Mouse (Mus musculus): ENCODE measurements around the gene S100a3. TPM values are rescaled to one million over a fixed set of nuclear protein-coding genes. Genes with fewer than 3 reads are reported as not detected.

The S100a3 gene
- total RNA-seq, 4 experiments from 2014 or later = 0.35 to 1.8 (median 1.2) TPM

DNA sequence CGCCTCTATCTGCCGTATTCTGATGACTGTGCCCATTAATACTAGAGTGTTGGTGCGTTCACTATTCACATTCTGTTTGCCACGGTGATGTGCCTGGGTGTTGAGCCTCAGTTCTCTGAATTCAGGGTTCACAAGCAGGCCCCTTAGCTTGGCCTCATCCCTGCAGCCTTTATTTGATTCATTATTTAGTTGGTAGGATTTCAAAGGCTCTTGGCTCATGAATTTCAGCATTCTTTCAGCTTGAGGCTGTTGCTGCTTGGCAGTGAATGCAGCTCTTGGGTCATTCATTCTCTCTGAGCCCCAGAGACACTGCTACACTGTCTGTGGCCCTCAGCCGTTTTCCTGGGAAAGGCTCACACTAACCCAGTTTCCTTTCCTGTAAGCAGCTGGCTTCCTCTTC is 4.4 kb upstream of the S100a3 start:
- DNase-seq (ENCODE audit: low spot score in 2 of 2) = peak; percentile 61 to 69

DNA sequence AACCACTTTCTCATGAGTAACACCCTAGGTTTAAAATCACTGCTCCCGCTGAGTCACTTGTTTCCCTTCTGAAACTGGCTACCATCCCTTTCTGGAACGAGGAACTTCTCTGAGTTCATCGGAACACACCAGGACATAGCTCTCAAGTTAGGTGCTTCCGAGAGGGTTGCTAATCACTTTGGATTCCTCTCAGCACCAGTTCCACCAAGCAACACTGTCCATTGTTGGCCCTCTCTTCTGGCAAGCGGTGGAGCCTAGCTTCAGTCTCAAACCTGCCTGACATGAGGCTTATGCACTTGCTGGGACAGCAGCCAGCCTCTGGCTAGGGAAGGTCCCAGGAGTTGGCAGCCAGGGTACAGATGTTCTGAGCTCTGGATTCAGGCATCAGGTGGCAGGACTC is 14.3 kb downstream of the S100a3 start:
- no peak for DNase-seq (ENCODE audit: low spot score in 2 of 2)

DNA sequence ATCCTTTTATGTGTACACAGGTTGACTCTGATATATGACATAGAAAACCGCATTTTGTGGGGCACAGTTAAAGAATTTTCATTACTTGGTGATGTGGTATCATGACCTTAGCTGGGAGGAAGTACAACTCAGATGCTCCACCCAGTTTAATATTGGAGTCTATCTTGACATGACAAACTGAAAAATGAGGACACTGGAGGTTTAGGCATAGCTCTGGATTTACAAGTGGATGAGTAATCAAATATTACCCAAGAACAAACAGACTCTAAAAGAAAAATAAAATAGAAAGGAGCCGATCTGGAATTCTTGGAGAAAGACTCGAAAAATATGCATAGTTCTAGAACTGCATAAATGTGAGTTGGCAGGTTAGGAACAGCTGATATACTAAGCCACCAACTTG is 14.9 kb downstream of the S100a3 start:
- DNase-seq (ENCODE audit: low spot score in 2 of 2) = no peak

DNA sequence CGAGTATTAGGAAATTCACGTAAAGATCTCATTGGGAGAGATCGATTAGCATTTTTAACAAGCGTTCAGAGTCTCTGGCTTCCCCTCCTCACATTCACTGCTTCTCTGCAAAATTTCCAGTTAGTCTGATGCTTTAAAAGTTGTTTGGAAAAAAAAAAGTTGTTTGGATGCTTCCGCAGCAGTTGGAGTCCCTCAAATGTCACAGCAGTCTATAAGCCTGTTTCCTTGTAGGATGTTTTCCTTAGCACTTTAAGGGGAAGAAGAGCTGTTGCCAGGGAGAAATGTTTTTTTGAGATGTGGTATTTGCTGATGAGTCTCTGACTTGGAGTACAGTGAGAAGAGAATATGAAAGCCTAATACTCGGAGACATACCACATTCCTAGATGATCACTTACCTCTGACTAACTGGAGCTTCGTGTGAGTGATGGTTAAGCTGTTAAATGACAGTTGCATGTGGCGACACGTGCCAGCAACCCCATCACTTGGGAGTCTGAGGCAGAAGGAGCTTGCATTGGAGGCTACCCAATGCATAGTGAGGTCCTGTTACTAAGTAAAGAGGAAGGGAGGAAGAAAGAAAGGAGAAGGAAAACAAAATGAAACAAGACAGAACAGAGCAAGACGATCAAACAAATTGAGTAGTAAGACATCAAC is 16.1 kb downstream of the S100a3 start:
- DNase-seq (ENCODE audit: low spot score in 2 of 2) = no peak

DNA sequence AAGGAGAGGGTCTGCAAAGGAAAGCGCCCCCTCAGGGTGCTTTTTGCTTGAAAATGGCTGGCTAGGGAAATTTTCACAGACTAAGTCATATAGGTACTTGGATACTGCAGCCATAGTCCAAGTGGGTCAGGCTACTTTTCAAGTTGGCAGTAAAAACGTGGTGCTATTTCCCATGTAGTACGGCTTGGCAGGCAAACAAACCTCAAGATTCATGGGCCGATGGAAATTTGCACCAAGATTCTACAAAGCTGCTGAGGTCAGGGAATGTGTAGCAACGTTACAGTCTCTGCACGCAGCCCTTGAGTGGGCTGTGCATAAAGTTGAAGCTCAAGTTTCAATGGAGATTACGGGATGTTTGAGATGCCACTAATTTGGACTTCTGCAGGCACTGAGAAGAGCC is 19.1 kb downstream of the S100a3 start:
- DNase-seq (ENCODE audit: low spot score in 2 of 2) = no peak

DNA sequence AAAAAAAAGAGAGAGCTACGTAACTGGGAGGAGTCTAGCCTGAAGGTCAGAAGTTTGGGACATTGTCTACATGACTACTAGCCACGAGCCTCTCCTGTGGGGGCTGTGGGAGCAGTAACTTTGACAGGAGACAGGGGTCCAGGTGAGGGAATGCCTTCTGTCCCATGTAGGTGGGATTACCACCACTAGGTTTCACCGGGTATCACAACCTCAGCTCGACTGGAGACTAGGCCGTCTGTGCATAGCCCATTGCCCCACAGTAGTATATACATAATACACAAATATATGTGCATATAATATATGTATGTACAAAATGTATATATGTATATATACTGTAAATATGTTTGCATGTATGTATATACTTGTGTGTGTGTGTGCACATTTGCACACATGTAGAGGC is 20.8 kb downstream of the S100a3 start:
- DNase-seq (ENCODE audit: low spot score in 2 of 2) = no peak

DNA sequence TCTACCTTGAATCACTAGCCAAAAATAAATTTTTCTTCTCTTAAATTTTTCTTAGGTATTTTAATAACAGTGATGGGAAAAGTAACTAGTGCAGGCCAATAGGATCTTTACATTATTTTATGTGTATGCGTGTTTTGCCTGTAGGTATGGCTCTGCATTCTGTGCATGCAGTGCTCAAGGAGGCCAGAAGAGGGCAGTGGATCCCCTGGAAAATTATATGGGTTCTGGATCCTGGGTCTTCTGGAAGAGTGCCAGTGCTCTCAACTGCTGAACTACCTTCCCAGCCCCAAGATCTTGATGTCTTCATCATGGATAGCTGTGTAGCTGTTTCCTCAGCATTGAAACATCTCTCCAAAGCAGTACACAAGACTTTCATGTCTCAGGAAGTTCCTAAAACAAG is 21.8 kb downstream of the S100a3 start:
- no peak for DNase-seq (ENCODE audit: low spot score in 2 of 2)

DNA sequence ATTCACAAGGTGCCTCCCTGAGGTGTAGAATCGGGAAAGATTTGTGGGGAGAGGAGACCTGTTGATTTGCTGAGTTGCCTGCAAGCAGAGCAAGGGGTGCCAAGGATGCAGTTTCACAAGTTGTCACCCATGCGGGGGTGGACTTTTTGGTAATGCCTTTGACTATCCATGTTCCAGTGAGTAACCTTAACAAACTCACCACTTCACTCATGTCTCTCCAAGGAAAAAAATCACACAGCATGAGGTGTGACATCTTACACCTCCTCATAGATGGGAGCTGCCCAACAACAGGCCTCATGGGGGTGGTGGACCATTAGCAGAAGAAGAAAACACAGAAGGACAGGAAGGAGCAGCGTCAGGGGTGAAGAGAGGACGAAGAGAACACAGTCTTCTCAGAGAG is 22.2 kb downstream of the S100a3 start:
- no peak for DNase-seq (ENCODE audit: low spot score in 2 of 2)

DNA sequence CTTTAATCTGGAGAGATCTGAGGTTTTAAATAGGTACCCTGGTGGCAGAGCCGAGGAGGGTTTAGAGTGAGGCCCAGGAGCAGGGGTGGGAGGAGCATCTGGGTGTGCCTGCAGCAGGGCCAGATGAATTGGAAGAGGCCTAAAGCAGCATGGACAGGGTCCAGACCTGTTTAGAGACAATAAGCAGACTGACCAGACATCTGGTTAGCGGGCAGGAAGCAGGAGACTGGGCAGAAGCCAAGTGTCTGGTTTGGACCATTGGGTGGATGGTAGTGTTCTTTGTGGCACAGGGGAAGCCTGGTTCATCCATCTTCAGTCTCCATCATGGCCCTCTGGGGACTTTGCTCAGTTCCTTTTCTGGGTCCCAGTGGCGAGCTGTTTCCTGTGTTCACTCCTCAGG is 23.5 kb downstream of the S100a3 start:
- DNase-seq (ENCODE audit: low spot score in 2 of 2) = no peak

DNA sequence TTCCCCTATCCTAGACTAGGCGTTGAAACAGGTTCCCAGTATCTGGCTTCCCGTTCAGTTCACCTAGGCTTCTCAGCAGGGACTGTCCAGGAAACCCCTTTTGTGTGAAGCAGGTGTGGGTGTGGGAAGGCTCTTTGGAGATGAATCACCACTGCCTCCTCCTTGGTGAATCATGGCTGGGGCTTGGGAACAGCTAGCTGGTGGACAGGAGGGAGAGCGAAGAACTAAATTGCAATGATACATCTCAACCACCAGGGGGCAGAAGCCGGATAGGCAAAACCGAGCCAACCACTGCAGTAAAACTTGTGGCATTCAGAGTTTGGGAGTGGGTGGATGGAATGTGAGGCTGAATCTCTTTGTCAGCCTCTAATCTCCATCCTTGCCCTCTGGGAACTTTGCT is 25.2 kb downstream of the S100a3 start:
- DNase-seq (ENCODE audit: low spot score in 2 of 2) = peak; percentile 57 to 61

DNA sequence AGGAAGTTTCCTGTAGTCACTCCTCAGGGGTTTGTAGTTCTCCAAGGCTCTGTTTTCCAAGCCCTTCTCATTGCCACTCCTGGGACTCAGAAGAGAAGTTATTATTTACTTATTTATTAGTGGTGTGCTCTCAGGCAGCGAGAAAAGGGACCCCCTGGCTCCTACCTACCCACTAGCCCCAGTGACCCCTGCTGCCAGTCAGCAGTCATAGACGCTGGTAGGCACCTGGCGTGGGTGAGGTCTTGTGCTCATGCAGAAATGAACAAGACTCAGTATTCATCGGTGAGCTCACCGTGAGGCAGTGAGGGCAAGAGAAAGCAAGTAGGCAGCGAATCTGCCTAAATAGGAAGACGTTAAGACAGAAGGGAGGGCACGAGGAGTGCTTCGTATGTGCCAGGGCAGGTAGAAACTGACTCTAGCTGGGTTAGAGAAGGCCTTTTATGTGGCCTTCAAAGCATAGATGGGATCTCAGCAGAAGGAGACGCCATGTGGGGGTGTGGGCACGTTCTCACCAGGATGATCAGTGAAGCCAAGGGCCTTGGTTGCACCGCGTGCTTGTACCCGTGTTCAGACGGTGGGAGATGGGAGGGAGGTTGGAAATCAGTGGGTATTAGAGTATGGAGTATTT is 25.8 kb downstream of the S100a3 start:
- DNase-seq (ENCODE audit: low spot score in 2 of 2) = no peak

DNA sequence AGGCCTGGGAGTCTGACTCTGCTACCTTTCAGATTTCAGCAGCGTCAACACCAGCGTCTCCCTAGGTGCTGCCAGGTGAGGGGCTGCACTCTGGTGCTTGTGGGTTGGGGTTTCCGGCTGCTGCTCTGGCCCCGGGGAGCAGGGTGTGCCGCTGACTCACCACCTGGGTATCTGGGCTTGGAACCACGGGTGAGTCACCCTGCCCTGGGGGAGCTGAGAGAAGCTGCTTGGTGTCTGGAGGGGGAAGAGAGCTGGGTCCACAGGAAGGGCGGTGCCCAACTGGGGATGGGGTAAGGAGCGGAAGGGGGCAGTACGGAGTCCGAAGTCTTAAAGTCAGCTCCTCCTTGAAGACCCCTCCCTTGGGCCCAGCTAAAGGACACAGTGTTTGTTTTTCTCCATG is 26.5 kb downstream of the S100a3 start:
- no peak for DNase-seq (ENCODE audit: low spot score in 2 of 2)

DNA sequence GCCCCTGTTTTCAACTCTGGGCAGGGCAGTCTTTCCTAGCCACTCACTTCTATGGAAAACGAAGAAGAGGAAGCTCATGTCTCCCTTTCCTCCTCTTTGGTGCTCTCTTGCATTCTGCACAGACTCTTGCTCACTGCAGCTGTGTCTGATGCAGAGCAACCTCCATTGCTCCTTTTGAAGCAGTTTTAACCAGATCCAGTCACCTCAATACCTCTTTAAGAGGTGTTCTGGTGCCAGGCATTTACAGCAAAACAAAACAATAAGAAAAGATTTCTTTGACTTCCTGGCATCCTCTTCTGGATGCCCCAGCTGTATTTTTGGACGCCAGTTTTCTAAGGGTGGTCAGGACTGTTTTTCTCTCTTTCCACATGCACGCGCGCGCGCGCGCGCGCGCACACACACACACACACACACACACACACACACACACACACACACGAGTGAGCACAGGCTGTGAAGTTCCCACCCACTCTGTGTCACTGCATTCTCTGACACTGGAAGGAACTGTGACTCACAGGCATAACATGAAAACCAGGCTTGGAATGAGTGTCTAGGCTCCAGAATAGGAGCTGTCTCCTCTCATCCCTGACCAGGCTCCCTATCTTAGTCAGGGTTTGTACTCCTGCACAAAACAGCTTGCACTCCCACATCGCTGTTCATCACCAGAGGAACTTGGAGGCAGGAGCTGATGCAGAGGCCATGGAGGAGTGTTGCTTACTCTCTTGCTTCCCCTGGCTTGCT is 27.2 kb downstream of the S100a3 start:
- DNase-seq (ENCODE audit: low spot score in 2 of 2) = peak in 1 of 2 experiments; percentile 44

DNA sequence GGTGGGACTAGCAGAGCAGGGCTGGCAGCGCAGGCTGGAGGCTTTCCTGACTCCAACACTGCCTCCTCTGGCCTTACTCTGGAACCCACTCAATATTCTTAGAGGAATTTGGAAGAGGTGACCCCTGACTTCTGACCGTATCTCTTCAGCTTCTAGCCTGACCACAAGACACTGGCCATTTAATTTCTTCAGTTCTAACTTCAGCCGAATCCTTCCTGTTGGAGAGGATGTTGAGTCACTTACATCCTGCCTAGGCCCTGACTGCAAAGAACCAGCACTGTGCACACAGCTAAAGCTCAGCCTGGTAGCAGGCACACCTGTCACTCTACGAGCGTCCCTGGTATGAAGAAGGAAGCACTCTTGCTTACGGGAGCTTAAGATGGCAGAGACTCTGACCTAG is 29.0 kb downstream of the S100a3 start:
- no peak for DNase-seq (ENCODE audit: low spot score in 2 of 2)

DNA sequence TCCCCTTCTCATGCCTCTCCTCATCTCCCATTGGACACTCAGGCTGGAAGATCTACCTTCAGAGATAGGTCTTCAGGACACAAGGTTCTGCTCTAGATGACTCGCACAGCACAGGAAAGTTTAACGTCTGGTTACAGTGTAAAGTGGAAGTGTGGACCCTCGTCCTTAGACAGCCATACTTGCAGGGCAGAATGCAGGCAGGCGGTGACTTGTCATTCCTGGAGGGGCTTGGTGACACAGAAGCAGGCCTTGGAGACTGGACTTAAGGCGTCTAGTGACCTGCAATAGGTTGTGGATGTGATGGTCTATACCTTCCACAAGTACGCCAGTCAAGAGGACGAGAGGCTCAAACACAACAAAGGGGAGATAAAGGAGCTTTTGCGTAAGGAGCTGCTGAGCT is 29.6 kb downstream of the S100a3 start, which contains the start of gene S100a2:
TSS of gene S100a2 (plus strand) at position 301 of the 400 bp plus-strand sequence.
- DNase-seq (ENCODE audit: low spot score in 2 of 2) = no peak

DNA sequence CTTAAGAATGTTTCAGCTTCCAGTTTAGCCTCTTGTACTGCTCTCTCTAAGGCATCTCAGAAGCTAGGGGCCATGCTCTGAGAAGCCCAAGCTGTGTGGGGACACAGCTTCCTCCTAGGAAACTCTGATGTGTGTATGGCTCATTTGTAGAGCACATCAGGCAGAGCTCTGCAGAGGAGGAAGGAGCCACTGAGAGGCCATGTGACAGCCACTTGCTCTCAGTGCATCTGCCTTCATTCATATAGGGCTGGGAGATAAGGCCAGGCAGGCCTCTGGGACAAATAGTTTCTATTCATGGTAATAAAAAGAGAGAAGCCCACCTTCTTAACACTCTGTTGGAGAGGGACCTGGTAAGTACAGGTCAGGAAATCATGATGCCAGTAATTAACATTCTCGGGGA is 34.1 kb downstream of the S100a3 start:
- DNase-seq (ENCODE audit: low spot score in 2 of 2) = no peak

DNA sequence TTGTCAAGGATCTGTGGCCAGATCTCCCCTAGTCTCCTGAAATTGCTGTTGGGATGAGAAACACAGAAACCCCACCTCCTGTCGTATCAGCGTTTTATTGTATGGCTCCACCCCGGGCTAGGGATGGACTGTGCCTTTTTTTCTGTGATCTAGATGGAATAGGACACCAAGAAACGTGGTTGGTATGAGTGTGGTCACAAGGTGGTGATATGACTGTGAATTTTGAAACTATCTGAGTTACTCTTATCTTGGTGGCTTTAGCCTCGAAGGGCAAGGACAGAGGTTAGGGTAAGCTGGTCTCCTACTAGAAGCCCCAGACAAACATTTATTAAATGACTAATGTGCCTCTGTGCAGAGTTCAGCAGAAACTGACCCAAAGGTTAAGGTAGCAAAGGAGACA is 35.2 kb downstream of the S100a3 start:
- DNase-seq (ENCODE audit: low spot score in 2 of 2) = no peak

DNA sequence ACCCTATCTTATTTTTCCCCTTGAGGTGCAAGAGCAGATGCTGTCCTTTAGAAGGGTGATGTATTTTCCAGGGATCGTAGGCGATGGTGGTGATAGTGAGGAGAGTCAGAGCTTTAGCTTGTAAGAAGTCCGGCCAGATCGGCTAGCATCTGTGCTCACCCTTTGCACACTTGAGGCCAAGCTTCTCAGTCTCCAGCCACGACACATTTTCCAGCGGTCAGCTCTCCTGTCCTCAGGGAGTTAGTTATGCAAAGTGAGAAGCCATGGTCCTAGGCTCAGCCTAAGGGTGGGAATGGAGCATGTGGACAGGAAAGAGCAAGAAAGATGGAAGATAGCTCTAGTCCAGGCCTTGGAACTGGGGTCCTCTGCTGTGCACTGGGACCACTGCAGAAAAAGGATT is 36.4 kb downstream of the S100a3 start:
- DNase-seq (ENCODE audit: low spot score in 2 of 2) = no peak

DNA sequence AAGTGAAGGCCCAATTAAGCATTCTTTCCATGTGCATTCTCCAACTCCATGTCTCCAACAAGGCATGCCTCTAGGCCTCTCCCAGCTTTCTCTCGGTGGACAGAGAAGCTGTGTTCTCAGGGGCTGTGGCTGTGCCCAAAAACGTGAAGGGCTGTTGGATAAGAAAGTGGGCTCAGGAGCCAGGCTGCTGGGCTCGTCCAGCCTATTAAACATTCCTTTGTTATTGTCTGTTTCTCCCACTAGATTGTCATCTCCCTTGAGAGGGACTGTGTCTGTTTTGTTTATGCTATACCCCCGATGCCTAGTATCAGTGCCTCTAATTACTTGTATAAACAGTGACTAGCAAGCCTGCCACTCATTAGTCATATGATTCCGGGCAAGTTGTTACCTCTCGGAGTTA is 37.4 kb downstream of the S100a3 start:
- DNase-seq (ENCODE audit: low spot score in 2 of 2) = no peak

DNA sequence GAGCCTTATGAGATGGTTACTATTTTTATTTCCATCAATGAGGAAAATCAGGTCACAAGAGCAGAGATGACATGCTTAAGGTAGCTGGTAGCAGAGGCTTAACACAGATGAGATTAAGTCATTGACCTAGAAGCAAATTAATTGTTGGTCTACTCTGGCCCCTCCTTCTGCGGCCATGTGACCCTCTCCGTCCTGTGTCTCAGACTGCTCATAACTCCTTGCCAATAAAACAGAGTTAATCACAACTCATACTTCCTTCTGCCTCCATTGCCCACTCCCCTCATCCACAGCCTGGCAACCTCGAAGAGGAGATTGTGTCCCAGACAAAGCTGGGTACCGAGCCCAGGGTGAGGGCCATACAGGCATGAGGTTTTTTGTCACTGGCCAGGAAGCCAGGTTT is 37.8 kb downstream of the S100a3 start:
- DNase-seq (ENCODE audit: low spot score in 2 of 2) = no peak

DNA sequence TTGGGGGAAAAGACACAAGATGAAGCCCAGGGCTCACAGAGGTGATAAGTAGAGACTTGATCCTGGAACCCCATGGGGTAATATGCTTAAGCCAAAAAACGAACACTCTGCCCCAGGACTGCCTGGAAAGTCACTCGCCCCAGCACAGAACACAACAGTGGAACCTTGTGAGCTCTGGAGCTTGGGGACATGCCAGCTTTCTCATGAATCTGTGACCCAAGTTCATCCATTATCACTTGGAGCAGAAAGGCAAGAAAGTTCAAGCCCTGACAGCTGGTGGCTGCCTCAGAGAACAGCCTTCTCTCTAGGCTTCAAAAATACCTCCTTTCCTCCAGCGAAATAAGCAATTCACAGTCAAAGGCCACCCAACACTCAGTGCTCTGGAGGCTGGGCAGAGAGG is 39.0 kb downstream of the S100a3 start:
- DNase-seq (ENCODE audit: low spot score in 2 of 2) = no peak

DNA sequence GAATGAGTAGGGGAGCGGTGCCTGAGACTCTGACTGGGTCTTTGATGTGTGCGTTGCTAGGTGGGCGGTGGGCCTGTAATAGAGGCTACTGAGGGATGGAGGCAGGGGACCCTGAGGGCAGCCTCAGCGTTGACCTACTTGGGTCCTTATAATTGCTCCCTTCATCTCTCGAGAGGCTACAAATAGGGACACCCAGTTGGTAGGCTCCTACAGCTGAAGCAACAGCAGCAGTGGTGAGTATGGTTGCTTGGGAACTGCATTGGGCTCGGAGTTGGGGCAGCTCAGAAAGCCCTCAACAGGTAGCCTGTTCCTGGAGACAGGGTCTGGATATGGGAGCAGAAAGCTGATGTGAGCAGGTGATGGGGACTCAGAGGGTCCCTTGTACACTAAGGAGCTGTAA is 39.7 kb downstream of the S100a3 start:
- DNase-seq (ENCODE audit: low spot score in 2 of 2) = no peak

All from layer of hippocampus, adult 8-10 months (tissue).